Mouse (Mus musculus) olfactory bulb, adult 2 months (tissue): ENCODE measurements around the gene Il2rb. TPM values are rescaled to one million over a fixed set of nuclear protein-coding genes. Genes with fewer than 3 reads are reported as not detected.

Source experiments
- H3K27ac ChIP-seq: fragments of 200-500 bp; 2 replicates; pipeline ENCODE4 v1.5.1; 2012; ENCODE audit warnings: low read depth, low read length; ENCODE audit not compliant: insufficient read depth
- H3K4me1 ChIP-seq: fragments of 200-500 bp; 2 replicates; pipeline ENCODE4 v1.6.1; 2012; ENCODE audit warnings: low read length; ENCODE audit not compliant: control insufficient read depth, insufficient read depth
- H3K4me3 ChIP-seq: fragments of 200-500 bp; 2 replicates; pipeline ENCODE4 v1.5.1; 2012; ENCODE audit warnings: mild to moderate bottlenecking, low read depth, low read length, moderate library complexity; ENCODE audit not compliant: insufficient read depth
- CTCF ChIP-seq: fragments of 200-500 bp; IDR thresholded peaks from 2 replicates; pipeline ENCODE4 v1.5.1; 2012; ENCODE audit warnings: low read depth, mild to moderate bottlenecking, low read length, moderate library complexity; ENCODE audit not compliant: insufficient read depth
- POLR2A ChIP-seq: fragments of 200-500 bp; IDR thresholded peaks from 2 replicates; pipeline ENCODE4 v1.6.1; 2012; ENCODE audit warnings: mild to moderate bottlenecking, low read depth, low read length, moderate library complexity; ENCODE audit not compliant: insufficient read depth
- WGBS: fragments of 180-500 bp; shearing (Covaris S2); methylation state at CpG from one replicate; pipeline ENCODE4 v1.1.7; 2018; 5-methylcytosine and 5-hydroxymethylcytosine counted together
- polyA plus RNA-seq: library from polyadenylated mRNA; stranded (reverse); fragments of >200 nt; gene quantifications from 2 replicates; pipeline ENCODE4 v1.2.4, GENCODE M21; 2012; ENCODE audit warnings: low replicate concordance; ENCODE audit not compliant: missing spikeins, insufficient read depth, insufficient read length

Gene Il2rb
- polyA plus RNA-seq, 1 experiment: not detected

- H3K4me1 ChIP-seq: peaks cover 2% of the 10 kb centered on the region; the same call in 1 of the 2 replicates
- no peak overlapping the region for H3K4me3 ChIP-seq
- WGBS: 90% methylated on average over 7 of the region's 7 CpGs
- TF ChIP-seq POLR2A (no peak), CTCF (no peak)
- H3K27ac ChIP-seq: no peak overlapping the region
Measured at GRCm38 (mm10) chr15:78511951-78512350, 16.9 kb upstream of the Il2rb start.

- TF ChIP-seq POLR2A (no peak), CTCF (no peak)
- no peak overlapping the region for H3K27ac ChIP-seq
- no peak overlapping the region for H3K4me3 ChIP-seq
- WGBS: 91% methylated on average over 6 of the region's 6 CpGs
- H3K4me1 ChIP-seq: peaks cover 2% of the 10 kb centered on the region; the same call in 1 of the 2 replicates
Measured at GRCm38 (mm10) chr15:78510736-78511135, 15.7 kb upstream of the Il2rb start.

DNA sequence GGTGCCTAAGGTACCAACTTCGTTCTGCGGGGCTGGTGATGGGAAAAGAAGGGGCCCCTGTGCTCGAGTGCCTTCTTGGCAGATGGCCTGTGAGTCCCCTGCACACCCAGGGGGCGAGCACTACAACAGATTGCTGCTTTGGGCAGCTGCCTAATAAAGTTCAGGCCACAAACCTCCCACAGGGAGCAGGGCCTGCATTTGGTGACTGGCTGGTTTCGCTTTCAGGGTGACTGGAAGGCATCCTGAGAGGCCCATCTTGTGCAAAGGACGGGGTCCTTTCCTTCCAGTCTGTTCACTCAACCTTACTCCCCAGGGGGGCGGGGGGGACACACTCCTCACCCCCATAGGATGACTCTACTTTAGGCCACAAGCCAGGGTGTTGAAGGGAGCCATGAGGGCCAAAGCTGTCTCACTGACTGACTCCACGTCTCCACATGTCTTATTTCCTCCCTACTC, 15.1 kb upstream of the Il2rb start:
- no peak overlapping the region for H3K4me3 ChIP-seq
- H3K27ac ChIP-seq: no peak overlapping the region
- peaks cover 2% of the 10 kb centered on the region; the same call in 1 of the 2 replicates for H3K4me1 ChIP-seq
- WGBS: 76% methylated on average over 8 of the region's 8 CpGs
- TF ChIP-seq CTCF (no peak), POLR2A (no peak)

- H3K4me1 ChIP-seq: no peaks in the 10 kb centered on the region
- no peak overlapping the region for H3K4me3 ChIP-seq
- no peak overlapping the region for H3K27ac ChIP-seq
- no peak for TF ChIP-seq CTCF
- TF ChIP-seq POLR2A: no peak
- WGBS: 67% methylated on average over 12 of the region's 12 CpGs
Measured at GRCm38 (mm10) chr15:78509297-78509899, 14.3 kb upstream of the Il2rb start.

DNA sequence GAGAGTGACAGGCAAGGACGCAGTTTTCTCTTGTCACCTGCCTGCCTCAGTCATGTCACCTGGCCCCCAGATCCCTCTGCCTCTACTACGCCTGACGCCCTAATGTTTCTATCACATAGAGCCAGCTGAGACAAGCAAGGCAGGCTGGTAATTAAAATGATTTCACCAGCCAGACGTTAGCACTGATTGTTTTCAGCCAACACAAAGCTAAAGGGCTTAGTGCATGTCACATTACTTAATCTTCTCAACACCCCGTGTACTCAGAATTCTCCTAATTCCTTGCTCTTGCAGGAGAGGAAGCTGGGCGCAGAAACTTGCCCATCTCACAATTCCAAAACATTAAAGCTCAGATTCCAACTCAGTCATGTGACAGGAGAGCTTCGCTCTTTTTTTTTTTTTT, 13.4 kb upstream of the Il2rb start:
- H3K4me1 ChIP-seq: no peaks in the 10 kb centered on the region
- 55% methylated on average over 7 of the region's 7 CpGs for WGBS
- TF ChIP-seq POLR2A: no peak
- no peak for TF ChIP-seq CTCF
- H3K4me3 ChIP-seq: no peak overlapping the region
- no peak overlapping the region for H3K27ac ChIP-seq

DNA sequence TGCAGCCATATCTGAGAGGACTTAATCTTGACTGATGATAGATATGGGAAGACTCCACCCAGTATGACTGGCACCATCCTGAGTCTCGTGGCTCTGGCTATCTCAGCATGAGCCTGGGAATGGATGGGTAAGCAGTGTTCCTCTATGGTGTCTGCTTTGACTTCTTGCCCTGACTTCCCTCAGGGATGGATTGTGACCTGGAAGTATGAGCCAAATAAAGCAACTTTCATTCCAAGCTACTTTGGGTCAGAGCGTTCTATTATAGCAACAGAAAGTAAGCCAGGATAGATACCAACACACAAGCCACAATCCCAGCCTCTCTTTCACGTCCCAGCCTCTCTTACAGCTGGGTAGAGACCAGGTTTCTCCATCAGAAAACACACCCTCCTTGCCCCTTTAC, 10.5 kb upstream of the Il2rb start:
- Histone ChIP-seq H3K4me3 (no peak overlapping the region), H3K4me1 (no peaks in the 10 kb centered on the region), H3K27ac (no peak overlapping the region)
- 84% methylated on average over 3 of the region's 3 CpGs for WGBS
- TF ChIP-seq POLR2A: no peak
- TF ChIP-seq CTCF: no peak

- no peak overlapping the region for H3K27ac ChIP-seq
- H3K4me1 ChIP-seq: no peaks in the 10 kb centered on the region
- 95% methylated on average over 5 of the region's 5 CpGs for whole genome bisulfite sequencing
- TF ChIP-seq POLR2A (no peak), CTCF (no peak)
- no peak overlapping the region for H3K4me3 ChIP-seq
Measured at GRCm38 (mm10) chr15:78504816-78505215, 9.7 kb upstream of the Il2rb start.

DNA sequence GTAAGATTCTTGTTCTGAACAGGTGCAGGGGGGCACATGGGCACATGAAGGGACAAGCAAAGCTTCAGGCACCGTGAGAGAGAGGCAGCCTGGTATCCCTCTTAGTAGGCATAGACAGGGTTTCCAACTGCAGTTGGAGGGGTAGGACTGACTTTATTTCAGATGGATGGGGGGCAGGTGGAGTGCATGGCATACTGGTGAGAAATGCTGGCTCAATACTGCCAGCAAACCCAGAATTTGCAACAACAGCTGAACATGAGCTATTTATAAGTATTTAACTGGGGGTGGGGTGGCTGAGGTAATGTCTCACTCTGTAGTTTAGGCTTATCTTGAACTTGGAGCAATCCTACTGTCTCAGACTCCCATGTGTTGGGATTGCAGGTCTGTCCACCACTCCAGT, 8.9 kb upstream of the Il2rb start:
- Histone ChIP-seq H3K4me3 (no peak overlapping the region), H3K27ac (no peak overlapping the region), H3K4me1 (no peaks in the 10 kb centered on the region)
- TF ChIP-seq CTCF (no peak), POLR2A (no peak)
- WGBS: 67% methylated on average over 1 of the region's 1 CpGs

- H3K4me1 ChIP-seq: no peaks in the 10 kb centered on the region
- no peak overlapping the region for H3K4me3 ChIP-seq
- WGBS: 84% methylated on average over 18 of the region's 18 CpGs
- no peak overlapping the region for H3K27ac ChIP-seq
- TF ChIP-seq POLR2A (no peak), CTCF (no peak)
Measured at GRCm38 (mm10) chr15:78502437-78503132, 7.5 kb upstream of the Il2rb start.
